Mouse (Mus musculus) retina, postnatal 7 days (tissue): ENCODE measurements around the gene Lin7c.

Source experiments
- DNase-seq: peaks from one replicate; pipeline ENCODE4 v3.0.0-alpha.2; 2012; ENCODE audit warnings: low read depth, low spot score

Lin7c gene

DNA sequence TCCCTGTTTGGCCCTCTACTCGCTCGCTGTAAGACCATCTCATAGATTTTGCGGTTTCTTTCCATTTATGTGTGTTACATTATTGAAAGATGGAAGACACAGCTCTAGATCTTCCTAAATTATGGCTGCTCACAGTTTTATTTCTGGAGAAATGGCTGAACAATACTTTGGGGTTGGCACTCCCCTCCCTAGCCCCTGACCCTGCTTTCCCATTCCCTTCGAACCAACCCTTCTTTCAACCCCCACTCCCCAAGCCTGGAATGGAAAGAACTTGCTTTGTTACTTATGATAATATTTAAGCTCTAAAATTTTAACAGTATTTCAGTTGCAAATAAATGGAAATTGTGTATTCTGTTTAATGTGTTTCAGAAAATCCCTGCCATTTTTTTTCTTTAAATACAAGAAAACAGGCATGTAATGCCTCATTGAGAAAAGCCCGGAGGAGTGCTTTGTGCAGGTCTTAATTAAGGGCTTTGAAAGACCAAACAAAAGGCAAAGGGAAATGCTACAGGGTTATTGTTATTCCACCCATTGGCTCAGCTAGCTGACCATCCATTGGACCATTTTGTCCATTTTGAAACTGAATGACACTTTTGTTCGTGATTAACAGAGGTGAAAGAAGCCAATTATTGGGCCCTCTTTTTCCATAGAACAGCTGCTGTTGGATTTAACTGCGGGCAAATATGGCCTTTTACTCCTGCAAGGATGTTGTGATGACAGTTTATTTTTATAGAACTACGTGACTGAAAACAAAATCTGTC is 52.3 kb downstream of the Lin7c start:
- no peak for DNase-seq

DNA sequence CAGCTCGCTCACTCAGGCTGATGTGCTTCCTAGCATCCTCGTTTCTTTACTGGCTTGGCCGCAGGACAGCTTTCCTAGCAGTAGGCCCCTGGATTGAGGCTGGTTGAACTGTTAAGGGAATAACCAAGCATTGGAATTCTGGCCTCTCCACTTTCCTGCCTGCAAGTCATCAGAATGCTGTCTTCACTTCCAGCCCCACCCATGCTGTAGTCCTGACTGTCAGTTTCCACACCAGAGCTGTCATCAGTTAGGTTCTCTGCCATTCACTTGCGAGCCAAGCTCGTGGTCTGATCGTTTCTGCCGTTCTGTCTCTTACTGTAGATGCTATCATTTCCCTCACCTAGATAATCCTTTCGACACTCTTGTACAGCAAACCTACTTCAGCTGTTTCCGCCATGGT is 54.3 kb downstream of the Lin7c start:
- DNase-seq, result no peak

DNA sequence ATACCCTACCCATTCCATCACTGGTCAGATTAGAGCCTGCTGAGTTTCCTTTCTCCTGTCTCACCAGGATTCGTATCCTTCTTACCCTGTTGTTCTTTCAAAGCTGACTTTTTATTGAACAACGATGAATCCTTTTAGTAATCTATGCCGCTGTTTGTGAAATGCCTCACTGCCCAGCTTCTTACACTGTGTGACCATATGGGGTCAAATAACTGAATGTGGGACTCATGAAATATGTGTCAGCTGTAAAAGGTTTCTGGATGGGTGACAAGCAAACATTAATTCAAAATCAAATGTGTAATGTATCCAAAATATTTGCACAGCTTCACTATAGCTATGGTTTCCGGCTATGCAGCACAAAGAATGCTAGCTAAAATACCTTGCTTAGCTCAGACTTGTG is 54.9 kb downstream of the Lin7c start:
- no peak for DNase-seq

GRCm38 (mm10) chr2:109946426-109946825 is 55.8 kb downstream of the Lin7c start:
- DNase-seq, result no peak

- DNase-seq, result no peak
These were observed 58.9 kb downstream of the Lin7c start for GRCm38 (mm10) chr2:109949519-109949918.

DNA sequence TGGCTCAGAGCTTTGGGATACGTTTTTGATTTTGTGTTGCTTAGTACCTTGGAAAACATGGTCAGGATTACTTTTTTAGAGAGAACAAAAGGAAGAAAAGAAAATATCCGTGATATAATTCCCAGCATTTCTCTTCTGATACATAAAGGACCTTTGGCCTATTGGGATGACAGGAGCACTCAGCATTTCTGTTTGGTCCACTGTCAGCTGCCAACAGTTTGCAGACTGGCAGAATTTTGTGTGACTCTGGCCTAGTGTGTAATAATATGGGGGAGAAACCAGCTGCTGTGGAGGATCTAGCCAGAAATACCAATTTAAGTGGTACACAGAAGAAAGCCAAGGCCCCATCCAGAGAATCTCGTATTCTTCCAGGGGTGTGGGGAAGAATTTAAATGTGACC is 59.7 kb downstream of the Lin7c start:
- DNase-seq, result no peak
